In the genomic region with DNA sequence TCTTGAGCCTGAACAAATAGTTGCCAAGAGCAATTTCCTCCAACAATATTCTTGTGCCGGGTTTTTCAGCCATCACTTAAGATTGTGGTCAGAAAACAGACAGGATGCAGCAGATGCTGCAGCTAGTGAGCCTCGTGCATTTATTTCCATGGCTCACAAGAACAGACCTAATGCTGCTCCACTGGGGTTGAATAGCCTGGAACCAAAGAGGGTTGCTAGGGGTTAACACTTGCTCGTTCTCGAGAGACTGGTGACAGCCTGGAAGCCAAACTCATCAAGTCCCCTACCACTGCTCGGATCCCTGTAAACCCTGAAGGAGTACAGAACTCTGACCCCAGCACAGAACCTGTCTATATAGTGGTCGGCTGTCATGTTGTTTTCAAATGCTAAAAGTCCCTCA, we compare ENCODE assay signal across 24 mouse cellular contexts.
A peak's percentile ranks its signal among the peaks of the same experiment; 100 is the strongest.
DNase-seq lines count a peak whose midpoint lies in the region; ATAC-seq and TF ChIP-seq lines count a peak whose summit lies in the region.
"Had no signal": no experiment of that assay in that cellular context is flagged by ENCODE, and none has a peak within 500 bp of the region (broad histone marks: within the 10 kb centered on the region; RNA-seq: fewer than 3 reads in every experiment).

No protein-coding gene starts in this region.

- peak overlapping the region; percentile 25; the same call in 1 of the 2 replicates for H3K27ac ChIP-seq in hindbrain, embryonic 11.5 days (ENCODE audit: low read depth, low read length)
- H3K27ac ChIP-seq in hindbrain, postnatal 0 days, result no peak overlapping the region
- peak overlapping the region; percentile 54 for H3K27ac ChIP-seq in neural tube, embryonic 13.5 days (replicated peaks)
- H3K27ac ChIP-seq in hindbrain, embryonic 14.5 days, result peak overlapping the region; percentile 41; the same call in 1 of the 2 replicates
- no peak overlapping the region for H3K27ac ChIP-seq in heart, embryonic 10.5 days
- H3K27ac ChIP-seq: embryonic facial prominence, embryonic 13.5 days; stomach, postnatal 0 days had no signal

- no peak for DNase-seq in hindbrain, embryonic 11.5 days (ENCODE audit: low spot score)
- DNase-seq in hindbrain, postnatal 0 days (ENCODE audit: low spot score), result no peak
- DNase-seq in neural tube, embryonic 10.5 days (ENCODE audit: extremely low spot score, low spot score), result no peak
- no peak for DNase-seq in hindbrain, embryonic 14.5 days (ENCODE audit: low spot score)
- DNase-seq in retina, postnatal 1 day, result peak; percentile 65
- no peak for DNase-seq in T-cell, adult 2 months (ENCODE audit: low spot score)
- no peak for DNase-seq in heart, embryonic 10.5 days (ENCODE audit: low spot score)
- DNase-seq: adrenal gland, adult 2 months; cerebellum, adult 2 months; cerebellum, postnatal 36 days; embryo, embryonic 11 days; kidney, adult 9 months; kidney, postnatal 14 days; lung, postnatal 10 days; thymus, adult 2 months; thymus, postnatal 4 days had no signal

- H3K36me3 ChIP-seq in hindbrain, embryonic 11.5 days (ENCODE audit: control insufficient read depth, insufficient read depth, low read length), result no peaks in the 10 kb centered on the region
- H3K36me3 ChIP-seq in hindbrain, postnatal 0 days (ENCODE audit: insufficient read depth, low read length), result no peaks in the 10 kb centered on the region
- H3K36me3 ChIP-seq in neural tube, embryonic 13.5 days, result no peaks in the 10 kb centered on the region
- H3K36me3 ChIP-seq in hindbrain, embryonic 14.5 days (replicated peaks; ENCODE audit: control insufficient read depth, insufficient read depth), result no peaks in the 10 kb centered on the region
- H3K36me3 ChIP-seq in heart, embryonic 10.5 days, result peaks cover 9% of the 10 kb centered on the region
- H3K36me3 ChIP-seq: embryonic facial prominence, embryonic 13.5 days had no signal

- H3K9me3 ChIP-seq in hindbrain, embryonic 11.5 days (ENCODE audit: control insufficient read depth, low read length), result no peaks in the 10 kb centered on the region
- H3K9me3 ChIP-seq in hindbrain, postnatal 0 days (ENCODE audit: low read length), result no peaks in the 10 kb centered on the region
- peaks cover 2% of the 10 kb centered on the region; the same call in 1 of the 2 replicates for H3K9me3 ChIP-seq in neural tube, embryonic 13.5 days
- 0 out of 2 replicates have a peak, but pooled peaks cover under 1% of the 10 kb centered on the region for H3K9me3 ChIP-seq in hindbrain, embryonic 14.5 days (ENCODE audit: control insufficient read depth, low read length)
- H3K9me3 ChIP-seq in heart, embryonic 10.5 days, result no peaks in the 10 kb centered on the region
- H3K9me3 ChIP-seq: embryonic facial prominence, embryonic 13.5 days had no signal

- H3K9ac ChIP-seq in hindbrain, embryonic 11.5 days (ENCODE audit: low read depth, low read length), result no peak overlapping the region
- H3K9ac ChIP-seq in hindbrain, postnatal 0 days (replicated peaks; ENCODE audit: low read length), result no peak overlapping the region
- H3K9ac ChIP-seq in neural tube, embryonic 13.5 days, result no peak overlapping the region
- no peak overlapping the region for H3K9ac ChIP-seq in hindbrain, embryonic 14.5 days
- H3K9ac ChIP-seq: embryonic facial prominence, embryonic 13.5 days had no signal

- peak; percentile 34; the same call in 1 of the 2 replicates for ATAC-seq in hindbrain, embryonic 11.5 days (ENCODE audit: low FRiP score)
- no peak for ATAC-seq in hindbrain, postnatal 0 days
- ATAC-seq in neural tube, embryonic 13.5 days (ENCODE audit: low read depth), result 0 out of 2 replicates have a peak, but pooled peaks have one; percentile 11
- ATAC-seq in hindbrain, embryonic 14.5 days (ENCODE audit: low FRiP score), result no peak
- ATAC-seq: CD4-positive, CD25-positive, alpha-beta regulatory T cell, adult 4 months; intestine, embryonic 16.5 days had no signal

- no peak overlapping the region for H3K4me3 ChIP-seq in hindbrain, embryonic 11.5 days (ENCODE audit: low read depth, low read length)
- H3K4me3 ChIP-seq in hindbrain, postnatal 0 days (ENCODE audit: low read length), result no peak overlapping the region
- H3K4me3 ChIP-seq in neural tube, embryonic 13.5 days, result no peak overlapping the region
- H3K4me3 ChIP-seq in hindbrain, embryonic 14.5 days (replicated peaks; ENCODE audit: low read length), result no peak overlapping the region
- no peak overlapping the region for H3K4me3 ChIP-seq in heart, embryonic 10.5 days
- H3K4me3 ChIP-seq: embryonic facial prominence, embryonic 13.5 days; erythroblast, embryonic 14.5 days; layer of hippocampus, adult 2 months had no signal

- TF ChIP-seq CTCF in hindbrain, postnatal 0 days (IDR thresholded peaks at IDR 0.05; ENCODE audit: low read depth), result no peak

- H3K4me1 ChIP-seq in hindbrain, embryonic 11.5 days (replicated peaks; ENCODE audit: control insufficient read depth, insufficient read depth, low read length), result no peaks in the 10 kb centered on the region
- H3K4me1 ChIP-seq in hindbrain, postnatal 0 days (ENCODE audit: insufficient read depth, low read length), result no peaks in the 10 kb centered on the region
- H3K4me1 ChIP-seq in neural tube, embryonic 13.5 days (replicated peaks), result peaks cover 51% of the 10 kb centered on the region
- H3K4me1 ChIP-seq in hindbrain, embryonic 14.5 days (replicated peaks; ENCODE audit: control insufficient read depth, insufficient read depth, low read length), result peaks cover 12% of the 10 kb centered on the region; the same call in 1 of the 2 replicates
- H3K4me1 ChIP-seq in heart, embryonic 10.5 days, result peaks cover 20% of the 10 kb centered on the region

- no peak overlapping the region for H3K4me2 ChIP-seq in hindbrain, embryonic 11.5 days (replicated peaks; ENCODE audit: low read depth, low read length)
- H3K4me2 ChIP-seq in hindbrain, postnatal 0 days (ENCODE audit: low read depth, low read length), result no peak overlapping the region
- no peak overlapping the region; the same call in 1 of the 2 replicates for H3K4me2 ChIP-seq in neural tube, embryonic 13.5 days
- H3K4me2 ChIP-seq in hindbrain, embryonic 14.5 days (replicated peaks), result no peak overlapping the region
- H3K4me2 ChIP-seq: embryonic facial prominence, embryonic 13.5 days; heart, embryonic 11.5 days had no signal

- WGBS in hindbrain, embryonic 11.5 days, result 32% methylated on average over 6 of the region's 6 CpGs
- 35% methylated on average over 6 of the region's 6 CpGs for WGBS in hindbrain, postnatal 0 days
- 22% methylated on average over 6 of the region's 6 CpGs for whole genome bisulfite sequencing in neural tube, embryonic 13.5 days
- 28% methylated on average over 6 of the region's 6 CpGs for WGBS in hindbrain, embryonic 14.5 days
- 50% methylated on average over 6 of the region's 6 CpGs for WGBS in heart, embryonic 10.5 days

- H3K27me3 ChIP-seq in hindbrain, embryonic 11.5 days (ENCODE audit: control insufficient read depth, insufficient read depth, low read length), result no peaks in the 10 kb centered on the region
- no peaks in the 10 kb centered on the region for H3K27me3 ChIP-seq in hindbrain, postnatal 0 days (ENCODE audit: insufficient read depth, low read length)
- no peaks in the 10 kb centered on the region for H3K27me3 ChIP-seq in neural tube, embryonic 13.5 days
- no peaks in the 10 kb centered on the region for H3K27me3 ChIP-seq in hindbrain, embryonic 14.5 days (ENCODE audit: control insufficient read depth, insufficient read depth, low read length)
- no peaks in the 10 kb centered on the region for H3K27me3 ChIP-seq in heart, embryonic 10.5 days (ENCODE audit: insufficient read depth, poor library complexity, severe bottlenecking)

Comparison
In these comparisons a context has a peak if more than half of its experiments do, and no peak if none do; other contexts are left out.
1. ATAC-seq: peak in hindbrain, embryonic 11.5 days (single experiment) and neural tube, embryonic 13.5 days (single experiment); none in hindbrain, postnatal 0 days (single experiment) and hindbrain, embryonic 14.5 days (single experiment).
2. H3K27ac ChIP-seq: peak in hindbrain, embryonic 11.5 days (single experiment), neural tube, embryonic 13.5 days (single experiment) and hindbrain, embryonic 14.5 days (single experiment); none in hindbrain, postnatal 0 days (single experiment) and heart, embryonic 10.5 days (single experiment).